Mouse (Mus musculus) liver, postnatal 0 days (tissue): ENCODE results near the gene Acrbp.

Experiments used
- CTCF ChIP-seq: sonication (generic); IDR thresholded peaks from 2 replicates; pipeline ENCODE4 v1.5.1; 2016; ENCODE audit warnings: antibody characterized with exemption, low read depth
- EP300 ChIP-seq: IDR thresholded peaks from 2 replicates; pipeline ENCODE4 v1.6.1; 2016; ENCODE audit warnings: antibody characterized with exemption, low read depth, mild to moderate bottlenecking

GRCm38 (mm10) chr6:125039533-125040153, 9.8 kb upstream of the Acrbp start, which contains the start of gene Ing4:
- TF ChIP-seq EP300 (peak; percentile 88), CTCF (no peak)
